Mouse (Mus musculus) neural tube, embryonic 12.5 days (tissue): Measurements from ENCODE around the gene Chst12. TPM values are rescaled to one million over a fixed set of nuclear protein-coding genes. Genes with fewer than 3 reads are reported as not detected.
A peak's percentile ranks its signal among the peaks of the same experiment; 100 is the strongest.

Experiments
- ATAC-seq: fragments of 200-750 bp; cut with Nextera tagmentation; 2 replicates; pipeline ENCODE4 v1.8.0; 2017; ENCODE audit warnings: low read depth, mild to moderate bottlenecking, moderate TSS enrichment, moderate library complexity; ENCODE audit not compliant: low FRiP score
- H3K27ac ChIP-seq: fragments of 300-500 bp; sonication (generic); 2 replicates; pipeline ENCODE4 v1.5.1; 2016
- H3K27me3 ChIP-seq: fragments of 300-500 bp; sonication (generic); replicated peaks from 2 replicates; pipeline ENCODE4 v1.6.1; 2016; ENCODE audit warnings: mild to moderate bottlenecking
- H3K36me3 ChIP-seq: fragments of 300-500 bp; sonication (generic); 2 replicates; pipeline ENCODE4 v1.6.1; 2016; ENCODE audit warnings: mild to moderate bottlenecking
- H3K4me1 ChIP-seq: fragments of 300-500 bp; sonication (generic); 2 replicates; pipeline ENCODE4 v1.6.1; 2016
- H3K4me2 ChIP-seq: fragments of 300-500 bp; sonication (generic); replicated peaks from 2 replicates; pipeline ENCODE4 v1.6.1; 2016; ENCODE audit warnings: mild to moderate bottlenecking
- H3K4me3 ChIP-seq: fragments of 300-500 bp; sonication (generic); 2 replicates; pipeline ENCODE4 v1.5.1; 2016
- H3K9ac ChIP-seq: fragments of 300-500 bp; sonication (generic); 2 replicates; pipeline ENCODE4 v1.6.1; 2016; ENCODE audit warnings: mild to moderate bottlenecking
- H3K9me3 ChIP-seq: fragments of 300-500 bp; sonication (generic); 2 replicates; pipeline ENCODE4 v1.6.1; 2016; ENCODE audit warnings: mild to moderate bottlenecking
- WGBS: fragments of 180-500 bp; shearing (Covaris S2); methylation state at CpG from one replicate; pipeline ENCODE4 v1.1.7; 2016; 5-methylcytosine and 5-hydroxymethylcytosine counted together
- polyA plus RNA-seq: library from polyadenylated mRNA; unstranded; fragments of >200 nt; fragmentation: Nextera tagmentation; extraction: Ambion mirVana; gene quantifications from 2 replicates; pipeline ENCODE4 v1.2.1, GENCODE M21; 2016

Gene Chst12
- polyA plus RNA-seq, 1 experiment from 2014 or later: 19.2 TPM

DNA sequence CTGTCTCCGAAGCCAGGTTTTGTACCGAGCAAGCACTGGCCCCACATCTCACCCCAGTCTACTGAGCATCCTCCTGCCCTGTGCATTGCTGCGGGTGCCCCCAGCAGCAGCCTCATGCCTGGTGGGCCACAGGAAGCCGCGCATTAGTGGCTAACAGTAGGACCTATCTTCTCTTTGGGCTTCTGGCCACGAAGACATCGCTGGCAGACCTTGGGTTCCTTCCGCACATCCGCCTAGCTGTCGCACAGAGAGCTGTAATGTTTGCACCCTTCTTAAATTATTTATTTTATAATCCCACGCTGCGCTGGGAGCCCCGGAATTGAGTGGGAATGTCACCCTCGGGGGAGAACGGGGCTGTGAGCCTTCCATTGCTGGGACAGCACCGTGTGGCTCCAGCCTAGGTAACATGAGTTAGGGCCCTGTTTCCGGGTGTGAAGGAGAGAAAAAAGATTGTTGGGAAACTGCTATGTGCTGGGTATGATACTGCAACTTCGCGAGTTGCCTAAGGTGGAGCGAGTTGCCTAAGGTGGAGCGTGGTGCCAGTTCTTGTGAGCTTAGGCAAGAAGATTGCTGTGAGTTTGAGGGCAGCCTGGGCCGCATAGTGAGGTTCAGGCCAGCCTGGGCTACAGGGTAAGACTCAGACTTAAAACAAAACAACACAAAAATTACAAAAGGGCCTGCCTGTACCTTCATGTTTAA, 895 bp downstream of the Chst12 start:
- H3K9me3 ChIP-seq: no peaks in the 10 kb centered on the region
- H3K4me2 ChIP-seq: peak overlapping the region; percentile 64
- 46% methylated on average over 22 of the region's 22 CpGs for WGBS
- no peak overlapping the region for H3K27ac ChIP-seq
- no peaks in the 10 kb centered on the region for H3K27me3 ChIP-seq
- peak; percentile 10 for ATAC-seq
- H3K9ac ChIP-seq: peak overlapping the region; percentile 59
- peak overlapping the region; percentile 52 for H3K4me3 ChIP-seq
- no peaks in the 10 kb centered on the region for H3K36me3 ChIP-seq
- peaks cover 73% of the 10 kb centered on the region for H3K4me1 ChIP-seq

DNA sequence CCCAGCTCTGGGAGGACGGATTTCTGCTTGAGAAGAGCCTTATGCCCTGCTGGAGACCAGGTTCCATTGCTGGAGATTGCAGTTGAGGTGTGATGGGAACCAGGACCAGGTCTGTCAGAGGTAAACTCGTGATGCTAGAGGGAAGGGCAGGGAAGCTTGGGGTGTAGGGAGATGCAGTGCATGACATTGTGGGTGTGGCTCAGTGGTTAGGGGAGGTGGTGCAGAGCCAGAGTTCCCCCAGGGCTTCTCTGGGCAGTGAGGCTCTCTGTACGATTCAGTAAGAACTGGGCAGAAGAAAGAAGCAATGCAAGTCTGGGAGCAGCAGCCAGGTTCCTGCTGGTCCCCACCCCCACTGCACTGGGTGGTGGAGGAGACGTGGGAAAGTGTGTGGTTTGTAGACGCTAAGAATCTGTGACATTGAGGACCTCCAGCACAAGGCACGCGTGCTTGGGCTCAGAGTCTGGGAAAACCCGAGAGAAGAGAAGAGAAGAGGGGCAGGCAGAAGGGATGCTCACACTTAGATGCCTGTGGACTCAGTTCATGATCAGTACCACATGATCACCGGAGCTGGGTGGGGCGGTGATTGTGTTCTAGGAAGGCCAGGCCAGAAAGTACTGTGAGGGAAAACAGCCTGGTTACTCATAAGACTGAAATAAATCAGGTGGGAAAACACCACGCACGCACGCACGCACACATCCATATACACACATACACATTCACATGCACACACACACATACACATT, 2.3 kb downstream of the Chst12 start:
- ATAC-seq: no peak
- Histone ChIP-seq H3K4me2 (peak overlapping the region; percentile 64; the same call in 1 of the 2 replicates), H3K9me3 (no peaks in the 10 kb centered on the region), H3K4me3 (no peak overlapping the region), H3K27me3 (no peaks in the 10 kb centered on the region), H3K36me3 (no peaks in the 10 kb centered on the region), H3K27ac (no peak overlapping the region), H3K4me1 (peaks cover 68% of the 10 kb centered on the region), H3K9ac (no peak overlapping the region)
- 90% methylated on average over 14 of the region's 14 CpGs for WGBS

DNA sequence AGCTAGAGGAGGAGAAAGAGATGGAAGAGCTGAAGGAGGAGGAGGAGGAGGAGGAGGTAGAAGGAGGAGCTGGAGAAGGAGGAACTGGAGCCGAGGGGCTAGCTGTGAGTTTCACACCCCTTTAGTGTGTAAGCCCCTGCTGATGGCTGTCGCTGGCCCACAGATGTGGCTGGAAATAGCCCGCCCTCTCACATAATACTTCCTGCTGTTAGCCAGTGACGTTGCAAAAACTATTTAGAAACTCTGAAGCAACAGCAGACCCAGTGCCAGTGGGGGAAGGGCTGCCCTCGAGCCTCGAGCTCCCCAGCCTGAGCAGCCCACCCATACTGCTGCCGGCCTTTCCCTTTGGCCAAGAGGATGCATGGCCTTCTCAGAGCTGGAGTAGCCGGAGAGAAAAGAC, 3.3 kb downstream of the Chst12 start:
- no peak overlapping the region for H3K27ac ChIP-seq
- no peak for ATAC-seq
- H3K9ac ChIP-seq: 0 out of 2 replicates have a peak overlapping the region, but pooled peaks have one; percentile 18
- H3K4me1 ChIP-seq: peaks cover 61% of the 10 kb centered on the region
- no peak overlapping the region for H3K4me3 ChIP-seq
- H3K36me3 ChIP-seq: no peaks in the 10 kb centered on the region
- WGBS: 41% methylated on average over 8 of the region's 8 CpGs
- H3K9me3 ChIP-seq: no peaks in the 10 kb centered on the region
- no peaks in the 10 kb centered on the region for H3K27me3 ChIP-seq
- peak overlapping the region; percentile 9; the same call in 1 of the 2 replicates for H3K4me2 ChIP-seq

DNA sequence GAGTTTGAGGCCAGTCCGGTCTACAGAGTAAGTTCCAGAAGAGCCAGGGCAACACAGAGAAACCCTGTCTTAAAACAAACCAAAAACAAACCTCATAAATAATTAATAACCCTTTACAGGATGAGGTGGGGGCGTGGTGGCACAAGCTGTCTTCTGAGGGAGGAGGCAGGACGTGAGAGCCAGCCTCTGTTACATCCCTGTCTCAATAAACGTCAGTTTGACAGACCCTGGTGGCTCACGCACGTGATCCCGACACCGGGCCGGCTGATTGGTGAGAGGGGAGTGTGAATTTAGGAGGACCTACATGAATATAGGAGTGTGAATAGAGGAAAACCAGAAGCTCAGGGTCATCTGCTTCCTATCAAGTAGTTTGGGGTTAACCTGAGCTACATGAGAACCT, 3.9 kb downstream of the Chst12 start:
- no peak overlapping the region for H3K27ac ChIP-seq
- ATAC-seq: no peak
- no peaks in the 10 kb centered on the region for H3K27me3 ChIP-seq
- H3K4me1 ChIP-seq: peaks cover 61% of the 10 kb centered on the region
- no peaks in the 10 kb centered on the region for H3K36me3 ChIP-seq
- 54% methylated on average over 9 of the region's 9 CpGs for WGBS
- H3K9me3 ChIP-seq: no peaks in the 10 kb centered on the region
- H3K4me3 ChIP-seq: no peak overlapping the region
- 0 out of 2 replicates have a peak overlapping the region, but pooled peaks have one; percentile 18 for H3K9ac ChIP-seq
- 0 out of 2 replicates have a peak overlapping the region, but pooled peaks have one; percentile 9 for H3K4me2 ChIP-seq

DNA sequence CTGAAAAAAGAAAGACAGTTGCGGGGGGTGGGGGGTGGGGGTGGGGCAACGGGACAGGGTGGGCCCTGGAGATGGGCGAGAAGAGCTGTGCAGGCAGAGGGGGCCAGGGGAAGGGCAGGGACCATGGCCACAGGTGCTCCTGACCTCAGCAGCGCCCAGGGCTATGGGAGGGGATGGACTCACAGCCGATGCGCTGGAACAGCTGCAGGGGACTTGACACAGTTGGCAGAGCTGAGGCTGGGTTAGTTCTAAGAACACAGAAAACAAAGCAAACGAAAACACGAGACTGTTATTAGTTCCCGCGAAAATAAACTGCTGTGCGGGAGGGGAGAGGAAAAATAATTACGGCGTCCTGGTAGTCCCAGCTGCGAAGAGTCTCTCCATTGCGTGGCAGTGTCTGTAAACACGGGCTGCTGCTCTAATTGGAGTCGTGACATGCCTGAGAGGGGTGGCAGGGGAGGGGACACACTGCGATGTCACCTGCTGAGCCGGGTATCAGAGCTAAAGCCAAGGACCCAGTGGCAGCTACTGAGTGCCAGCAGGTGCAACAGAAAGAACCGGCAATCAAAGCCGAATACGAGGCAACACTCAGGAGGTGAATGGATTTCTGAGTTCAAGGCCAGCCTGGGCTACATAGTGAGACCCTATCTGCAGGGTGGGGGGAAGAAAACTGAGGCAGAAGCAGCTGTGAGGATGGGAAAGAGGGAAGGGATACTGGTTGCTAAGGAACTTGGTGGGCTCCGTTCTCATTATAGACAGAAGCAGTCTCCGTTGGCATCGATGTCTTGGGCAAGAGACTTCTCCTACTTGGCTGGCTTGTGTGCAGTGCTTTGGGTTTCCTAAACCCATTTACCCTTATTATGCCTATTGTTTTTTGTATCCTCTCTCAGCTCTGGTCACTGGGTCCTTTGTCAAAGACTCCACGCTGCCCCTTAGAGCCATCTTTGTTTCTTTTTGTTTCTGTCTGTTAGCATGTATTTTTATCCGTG, 5.0 kb downstream of the Chst12 start:
- peak overlapping the region; percentile 10; the same call in 1 of the 2 replicates for H3K9ac ChIP-seq
- 55% methylated on average over 27 of the region's 27 CpGs for WGBS
- H3K4me1 ChIP-seq: peaks cover 62% of the 10 kb centered on the region
- no peaks in the 10 kb centered on the region for H3K36me3 ChIP-seq
- H3K9me3 ChIP-seq: no peaks in the 10 kb centered on the region
- no peak overlapping the region; the same call in 1 of the 2 replicates for H3K4me2 ChIP-seq
- no peak for ATAC-seq
- no peak overlapping the region for H3K4me3 ChIP-seq
- H3K27ac ChIP-seq: no peak overlapping the region
- no peaks in the 10 kb centered on the region for H3K27me3 ChIP-seq

DNA sequence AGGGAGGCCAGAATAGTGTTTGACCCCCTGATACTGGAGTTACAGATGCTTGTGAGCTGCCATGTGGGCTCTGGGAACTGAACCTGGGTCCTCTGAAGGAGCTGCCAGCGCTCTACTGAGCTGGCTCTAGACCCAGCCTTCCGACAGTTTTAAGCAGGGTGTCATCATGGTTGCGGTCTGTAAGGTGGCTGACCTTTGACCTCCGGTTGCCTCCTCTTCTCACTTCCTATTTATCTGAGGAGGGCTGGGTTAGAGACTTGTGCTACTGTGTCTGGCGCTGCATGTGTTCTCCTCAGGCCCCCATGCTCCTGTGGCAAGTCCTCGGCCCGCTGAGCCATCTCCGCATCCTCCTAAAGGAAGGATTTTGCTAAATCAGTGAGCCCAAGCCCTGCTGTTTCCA, 8.6 kb downstream of the Chst12 start:
- no peak for ATAC-seq
- no peaks in the 10 kb centered on the region for H3K36me3 ChIP-seq
- no peak overlapping the region for H3K4me2 ChIP-seq
- no peak overlapping the region for H3K9ac ChIP-seq
- 78% methylated on average over 8 of the region's 8 CpGs for WGBS
- no peaks in the 10 kb centered on the region for H3K9me3 ChIP-seq
- no peak overlapping the region for H3K4me3 ChIP-seq
- no peaks in the 10 kb centered on the region for H3K27me3 ChIP-seq
- H3K27ac ChIP-seq: no peak overlapping the region
- peaks cover 31% of the 10 kb centered on the region for H3K4me1 ChIP-seq

DNA sequence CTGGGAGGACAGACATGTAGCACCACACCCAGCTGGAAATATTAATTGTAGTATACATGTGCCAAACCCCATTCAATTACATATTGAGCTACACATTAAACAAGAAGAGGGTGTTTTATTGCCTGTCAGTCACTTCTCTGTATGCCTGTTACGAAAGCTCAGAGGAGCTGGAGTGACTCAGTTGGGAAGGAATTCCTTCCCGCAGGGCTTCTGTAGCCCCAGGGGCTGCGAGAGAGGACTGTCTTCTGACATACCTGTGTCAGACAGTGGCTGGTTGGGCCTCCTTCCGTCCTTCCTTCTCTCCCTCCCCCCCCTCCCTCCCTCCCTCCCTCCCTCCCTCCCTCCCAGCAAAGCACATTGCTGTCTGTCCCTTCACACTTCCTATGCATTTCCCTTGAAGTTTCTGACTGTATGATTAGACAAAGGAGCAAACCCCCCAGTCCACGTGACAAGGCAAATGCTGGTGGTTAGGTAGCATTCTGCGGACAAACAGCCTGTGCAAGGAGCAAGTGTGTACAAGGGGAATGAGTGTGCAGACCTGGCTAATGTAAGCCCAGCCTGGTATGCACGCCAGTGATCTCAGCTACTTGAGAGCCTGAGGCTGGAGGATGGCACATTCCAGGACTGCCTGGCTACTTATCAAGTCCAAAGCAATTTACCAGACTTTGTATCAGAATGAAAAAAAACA, 9.6 kb downstream of the Chst12 start:
- Histone ChIP-seq H3K4me3 (no peak overlapping the region), H3K9ac (no peak overlapping the region), H3K27me3 (no peaks in the 10 kb centered on the region), H3K4me2 (no peak overlapping the region), H3K4me1 (peaks cover 22% of the 10 kb centered on the region), H3K36me3 (no peaks in the 10 kb centered on the region), H3K27ac (no peak overlapping the region), H3K9me3 (no peaks in the 10 kb centered on the region)
- 57% methylated on average over 7 of the region's 7 CpGs for WGBS
- ATAC-seq: no peak

DNA sequence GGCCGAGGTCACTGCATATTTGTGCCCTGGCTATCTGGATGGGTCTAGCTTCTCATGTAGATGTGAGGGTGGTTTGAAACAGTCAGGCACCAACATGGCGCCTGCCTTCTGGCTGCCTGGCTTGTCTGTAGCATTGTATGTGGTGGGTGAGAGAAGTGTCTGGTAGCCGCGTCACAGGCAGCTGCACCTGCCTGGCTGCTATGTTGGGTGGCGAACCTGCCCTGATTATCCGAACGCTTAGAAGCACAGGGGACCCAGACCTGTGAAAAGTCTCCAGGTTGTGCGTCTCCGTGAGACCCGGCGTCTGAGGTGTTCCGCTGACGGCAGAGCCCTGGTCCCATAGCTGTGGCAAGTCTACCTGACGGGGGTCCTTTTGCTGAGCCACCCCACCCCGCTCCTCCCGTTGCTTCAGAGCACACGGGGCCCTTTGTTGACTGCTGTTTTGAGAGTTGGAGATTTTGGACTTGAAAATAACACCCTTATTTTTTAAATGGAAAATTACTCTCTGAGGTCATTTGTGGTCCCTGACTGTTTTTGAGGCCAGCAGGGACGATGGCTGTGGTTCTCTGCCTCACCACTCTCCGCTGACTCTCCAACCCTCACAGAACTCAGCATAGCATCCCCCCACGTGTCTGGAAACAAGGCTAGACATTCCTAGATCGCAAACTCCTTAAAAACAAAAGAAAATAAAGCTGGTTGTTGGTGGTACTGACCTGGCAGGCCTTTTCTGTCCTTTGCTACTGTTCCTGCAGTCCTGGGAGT, 12.0 kb downstream of the Chst12 start:
- Histone ChIP-seq H3K9ac (no peak overlapping the region), H3K4me2 (no peak overlapping the region), H3K27ac (no peak overlapping the region), H3K4me1 (peaks cover 8% of the 10 kb centered on the region; the same call in 1 of the 2 replicates), H3K27me3 (no peaks in the 10 kb centered on the region), H3K9me3 (no peaks in the 10 kb centered on the region), H3K36me3 (no peaks in the 10 kb centered on the region), H3K4me3 (no peak overlapping the region)
- no peak for ATAC-seq
- WGBS: 91% methylated on average over 21 of the region's 21 CpGs

DNA sequence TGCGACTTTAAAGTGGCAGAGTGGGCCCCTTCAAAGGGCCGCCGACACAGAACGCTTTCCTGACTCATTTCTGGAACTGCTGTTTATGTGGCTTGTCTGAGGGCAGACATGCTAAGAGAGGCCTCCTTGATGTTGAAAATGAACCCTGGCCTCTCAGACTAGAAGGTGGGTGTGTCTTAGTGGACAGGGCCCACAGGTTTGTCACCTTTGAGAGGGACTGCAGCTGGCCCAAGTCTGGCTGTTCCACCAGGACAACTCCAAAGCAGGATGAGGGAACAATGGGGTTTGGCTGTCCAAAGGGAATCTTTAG, 12.5 kb downstream of the Chst12 start:
- WGBS: 87% methylated on average over 4 of the region's 4 CpGs
- H3K4me2 ChIP-seq: no peak overlapping the region
- no peak overlapping the region for H3K9ac ChIP-seq
- no peaks in the 10 kb centered on the region for H3K27me3 ChIP-seq
- no peaks in the 10 kb centered on the region for H3K36me3 ChIP-seq
- peaks cover 8% of the 10 kb centered on the region; the same call in 1 of the 2 replicates for H3K4me1 ChIP-seq
- no peak overlapping the region for H3K27ac ChIP-seq
- no peak for ATAC-seq
- no peak overlapping the region for H3K4me3 ChIP-seq
- no peaks in the 10 kb centered on the region for H3K9me3 ChIP-seq

DNA sequence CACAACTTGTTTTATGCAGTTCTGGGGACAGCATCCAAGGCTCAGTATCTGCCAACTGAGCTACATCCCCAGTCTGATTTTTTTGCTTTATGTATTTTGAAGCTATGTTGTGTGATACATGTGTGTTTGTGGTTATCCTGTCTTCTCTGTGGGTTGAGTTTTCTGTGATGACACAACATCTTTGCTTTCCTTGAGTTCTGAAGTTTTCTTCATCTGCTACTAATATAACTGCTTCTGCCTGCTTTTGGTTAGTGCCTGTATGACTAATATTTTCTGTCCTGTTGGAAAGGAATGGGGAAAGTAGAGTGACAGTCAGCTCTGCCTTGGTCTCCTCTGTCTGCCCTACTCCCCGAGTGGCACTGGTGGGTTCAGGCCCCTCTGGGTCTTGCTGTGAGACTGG, 15.8 kb downstream of the Chst12 start:
- WGBS: 76% methylated on average over 1 of the region's 1 CpGs
- ATAC-seq: no peak
- H3K4me2 ChIP-seq: no peak overlapping the region

DNA sequence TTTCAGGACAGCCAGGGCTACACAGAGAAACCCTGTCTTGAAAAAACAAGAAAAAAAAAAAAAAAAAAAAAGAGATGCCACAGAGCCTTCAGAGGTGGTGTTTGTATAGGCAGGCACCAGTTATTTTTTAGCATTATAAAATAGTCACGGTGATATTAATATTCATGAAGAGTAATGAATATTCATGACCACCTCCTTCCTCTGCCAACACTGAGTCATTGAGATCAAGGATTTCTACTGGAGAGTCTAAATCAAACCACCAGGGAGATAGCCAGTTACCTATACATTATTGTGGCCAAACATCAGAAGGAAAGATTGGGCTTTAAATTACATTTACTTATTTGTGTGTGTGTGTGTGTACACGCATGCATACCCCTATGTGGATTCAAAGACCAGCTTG, 21.4 kb downstream of the Chst12 start:
- no peak for ATAC-seq
- Histone ChIP-seq H3K36me3 (peaks cover 35% of the 10 kb centered on the region), H3K27me3 (no peaks in the 10 kb centered on the region), H3K4me1 (no peaks in the 10 kb centered on the region), H3K4me3 (no peak overlapping the region), H3K9me3 (no peaks in the 10 kb centered on the region), H3K4me2 (no peak overlapping the region), H3K27ac (no peak overlapping the region), H3K9ac (no peak overlapping the region)
- WGBS: 77% methylated on average over 2 of the region's 2 CpGs

More for the DNA sequence above, 15.8 kb downstream of the Chst12 start:
- no peak overlapping the region for H3K27ac ChIP-seq
- no peaks in the 10 kb centered on the region for H3K9me3 ChIP-seq
- no peak overlapping the region for H3K9ac ChIP-seq
- no peaks in the 10 kb centered on the region for H3K27me3 ChIP-seq
- H3K36me3 ChIP-seq: peaks cover 21% of the 10 kb centered on the region
- no peaks in the 10 kb centered on the region for H3K4me1 ChIP-seq
- no peak overlapping the region for H3K4me3 ChIP-seq
